Mouse (Mus musculus) C2C12 (cell line): ENCODE measurements around the gene Ctsl. TPM values are rescaled to one million over a fixed set of nuclear protein-coding genes. Genes with fewer than 3 reads are reported as not detected.

Experiments
- H3K27me3 ChIP-seq: one replicate; pipeline ENCODE4 v1.6.1; 2011; ENCODE audit not compliant: control insufficient read depth, insufficient read depth, insufficient read length
- H3K36me3 ChIP-seq: one replicate; pipeline ENCODE4 v1.6.1; 2011; ENCODE audit not compliant: control insufficient read depth, insufficient read depth
- H3K4me3 ChIP-seq: one replicate; pipeline ENCODE4 v1.5.1; 2011; ENCODE audit warnings: mild to moderate bottlenecking, control low read depth; ENCODE audit not compliant: poor library complexity, insufficient read depth, severe bottlenecking
- H3K79me2 ChIP-seq: one replicate; pipeline ENCODE4 v1.6.1; 2011; ENCODE audit not compliant: control insufficient read depth, insufficient read depth
- H3K79me3 ChIP-seq: one replicate; pipeline ENCODE4 v1.6.1; 2011; ENCODE audit warnings: low read depth, control low read depth
- H3ac ChIP-seq: one replicate; pipeline ENCODE3; 2011; ENCODE audit warnings: low read depth; ENCODE audit not compliant: control insufficient read depth, insufficient read length
- CEBPB ChIP-seq: IDR thresholded peaks from one replicate; pipeline ENCODE4 v1.6.1; 2011; ENCODE audit warnings: low read depth, mild to moderate bottlenecking, control low read depth, moderate library complexity
- CTCF ChIP-seq: IDR thresholded peaks from one replicate; pipeline ENCODE4 v1.5.1; 2011; ENCODE audit not compliant: control insufficient read depth, insufficient read depth, insufficient read length
- FOSL1 ChIP-seq: IDR thresholded peaks from one replicate; pipeline ENCODE4 v1.8.0; 2011; ENCODE audit warnings: mild to moderate bottlenecking, low read length; ENCODE audit not compliant: poor library complexity, insufficient read depth, severe bottlenecking
- MAX ChIP-seq: IDR thresholded peaks from one replicate; pipeline ENCODE4 v1.6.1; 2011; ENCODE audit warnings: mild to moderate bottlenecking, control low read depth
- MYOD1 ChIP-seq: IDR thresholded peaks from one replicate; pipeline ENCODE4 v1.6.1; 2011; ENCODE audit warnings: low read depth; ENCODE audit not compliant: control insufficient read depth, insufficient read length
- MYOG ChIP-seq: IDR thresholded peaks from one replicate; pipeline ENCODE4 v1.6.1; 2011; ENCODE audit not compliant: control insufficient read depth, insufficient read length; ENCODE audit errors: extremely low read depth
- USF1 ChIP-seq: IDR thresholded peaks from one replicate; pipeline ENCODE4 v1.6.1; 2011; ENCODE audit warnings: low read depth, mild to moderate bottlenecking, control low read depth, moderate library complexity
- polyA plus RNA-seq: library from polyadenylated mRNA; unstranded; fragments of >200 nt; fragmentation: generic; extraction: Trizol; gene quantifications from one replicate; pipeline ENCODE4 v1.2.1, GENCODE M21; 2012; ENCODE audit warnings: missing spikeins

Gene Ctsl
- polyA plus RNA-seq, 1 experiment: 462 TPM

- no peak overlapping the region for H3ac ChIP-seq
These were observed 55.1 kb downstream of the Ctsl start for GRCm38 (mm10) chr13:64315483-64316050.

GRCm38 (mm10) chr13:64314041-64314440, 56.6 kb downstream of the Ctsl start:
- Histone ChIP-seq H3K36me3 (no peaks in the 10 kb centered on the region), H3ac (no peak overlapping the region), H3K79me3 (peaks cover 1% of the 10 kb centered on the region), H3K79me2 (peaks cover 8% of the 10 kb centered on the region), H3K4me3 (no peak overlapping the region), H3K27me3 (no peaks in the 10 kb centered on the region)
- TF ChIP-seq MYOD1: no peak
- TF ChIP-seq CTCF: no peak
- no peak for TF ChIP-seq CEBPB
- TF ChIP-seq MAX: no peak

More at GRCm38 (mm10) chr13:64315483-64316050, 55.1 kb downstream of the Ctsl start:
- TF ChIP-seq USF1 (no peak), MYOG (no peak), MYOD1 (no peak), CEBPB (no peak), CTCF (no peak)
- peaks cover 1% of the 10 kb centered on the region for H3K79me3 ChIP-seq
- H3K79me2 ChIP-seq: peaks cover 3% of the 10 kb centered on the region
- no peak overlapping the region for H3K4me3 ChIP-seq
- no peaks in the 10 kb centered on the region for H3K36me3 ChIP-seq
- H3K27me3 ChIP-seq: no peaks in the 10 kb centered on the region

- Histone ChIP-seq H3K79me2 (peaks cover 8% of the 10 kb centered on the region), H3K36me3 (no peaks in the 10 kb centered on the region), H3K27me3 (no peaks in the 10 kb centered on the region), H3K79me3 (peaks cover 1% of the 10 kb centered on the region), H3ac (peak overlapping the region; percentile 18), H3K4me3 (no peak overlapping the region)
- TF ChIP-seq MAX: no peak
- no peak for TF ChIP-seq USF1
- no peak for TF ChIP-seq CEBPB
- TF ChIP-seq MYOG: no peak
- TF ChIP-seq MYOD1: no peak
- no peak for TF ChIP-seq CTCF
- no peak for TF ChIP-seq FOSL1
These were observed 57.8 kb downstream of the Ctsl start for GRCm38 (mm10) chr13:64312916-64313289.

GRCm38 (mm10) chr13:64312024-64312915, 58.4 kb downstream of the Ctsl start, which contains the start of gene Aaed1:
Aaed1 (minus strand) TSS chr13:64312710.
- H3K79me2 ChIP-seq: peaks cover 8% of the 10 kb centered on the region
- peak within 1 kb of the TSS; percentile 60 for H3K4me3 ChIP-seq
- peaks cover 1% of the 10 kb centered on the region for H3K79me3 ChIP-seq
- H3K27me3 ChIP-seq: no peaks in the 10 kb centered on the region
- peak within 1 kb of the TSS; percentile 80 for H3ac ChIP-seq
- TF ChIP-seq FOSL1: no peak
- TF ChIP-seq USF1: no peak
- TF ChIP-seq CTCF: peak; percentile 34
- TF ChIP-seq MAX: no peak
- TF ChIP-seq CEBPB: peak; percentile 87
- TF ChIP-seq MYOD1: no peak
- TF ChIP-seq MYOG: no peak
- peaks cover 6% of the 10 kb centered on the region for H3K36me3 ChIP-seq

- Histone ChIP-seq H3K27me3 (no peaks in the 10 kb centered on the region), H3ac (no peak overlapping the region), H3K4me3 (no peak overlapping the region), H3K36me3 (peaks cover 6% of the 10 kb centered on the region), H3K79me3 (peaks cover 1% of the 10 kb centered on the region), H3K79me2 (peaks cover 8% of the 10 kb centered on the region)
- TF ChIP-seq MAX (no peak), USF1 (no peak), MYOD1 (no peak), FOSL1 (no peak), MYOG (no peak), CTCF (no peak), CEBPB (no peak)
These were observed 59.4 kb downstream of the Ctsl start for GRCm38 (mm10) chr13:64311266-64311665.
